ENCODE assay signal across 21 mouse cellular contexts in the genomic region with DNA sequence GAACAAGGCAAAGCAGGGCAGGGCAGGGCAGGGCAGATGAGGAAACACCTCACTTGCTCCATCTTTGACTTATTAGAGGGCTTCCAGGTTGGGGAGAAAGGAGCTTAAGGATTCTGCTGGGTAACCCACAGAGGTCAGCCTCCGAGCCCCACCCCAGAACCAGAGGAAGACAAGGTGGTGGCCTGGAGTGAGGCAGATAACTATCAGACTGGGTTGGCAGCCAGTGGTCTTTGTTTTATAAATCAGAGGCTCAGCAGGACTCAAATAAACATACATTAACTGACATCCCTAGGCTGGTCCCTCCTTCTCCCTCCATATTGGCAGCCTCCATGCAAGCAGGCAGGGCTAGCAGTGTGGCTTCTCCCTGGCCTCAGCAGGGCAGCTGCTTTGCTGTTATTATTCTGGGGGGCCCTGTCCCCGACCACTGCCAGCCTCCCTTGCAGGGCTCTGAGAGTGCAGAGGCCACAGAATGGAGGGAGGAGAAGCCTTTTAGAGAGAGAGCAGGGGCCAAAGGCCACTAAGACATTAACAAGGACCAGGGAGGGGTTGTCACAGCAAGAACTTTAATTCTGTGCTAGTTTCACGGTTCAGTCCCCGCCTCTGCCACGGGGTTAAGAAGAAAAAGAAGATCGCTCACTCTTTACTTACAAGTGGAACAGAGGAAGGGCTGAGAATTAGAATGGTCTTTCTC. TPM values are rescaled to one million over a fixed set of nuclear protein-coding genes. Genes with fewer than 3 reads are reported as not detected.
DNase-seq lines count a peak whose midpoint lies in the region; ATAC-seq lines count a peak whose summit lies in the region.
"Had no signal": no experiment of that assay in that cellular context is flagged by ENCODE, and none has a peak within 500 bp of the region (broad histone marks: within the 10 kb centered on the region; RNA-seq: fewer than 3 reads in every experiment).

No protein-coding gene starts in this region.

- H3K4me3 ChIP-seq in heart, embryonic 10.5 days: no peak overlapping the region
- H3K4me3 ChIP-seq in midbrain, embryonic 10.5 days: no peak overlapping the region
- no peak overlapping the region for H3K4me3 ChIP-seq in midbrain, embryonic 14.5 days (replicated peaks; ENCODE audit: low read depth, low read length)
- H3K4me3 ChIP-seq: gastrocnemius, adult 2 months; heart, embryonic 12.5 days; limb, embryonic 15.5 days; midbrain, embryonic 15.5 days had no signal

- no peaks in the 10 kb centered on the region for H3K9me3 ChIP-seq in heart, embryonic 10.5 days
- H3K9me3 ChIP-seq in midbrain, embryonic 10.5 days (replicated peaks): no peaks in the 10 kb centered on the region
- H3K9me3 ChIP-seq in midbrain, embryonic 14.5 days (ENCODE audit: control insufficient read depth, low read length): no peaks in the 10 kb centered on the region
- H3K9me3 ChIP-seq: limb, embryonic 15.5 days; midbrain, embryonic 15.5 days had no signal

- peak overlapping the region; percentile 76; the same call in 1 of the 2 replicates for H3K27ac ChIP-seq in heart, embryonic 10.5 days
- peak overlapping the region; percentile 19; the same call in 1 of the 2 replicates for H3K27ac ChIP-seq in midbrain, embryonic 10.5 days (replicated peaks)
- no peak overlapping the region for H3K27ac ChIP-seq in midbrain, embryonic 14.5 days (replicated peaks; ENCODE audit: low read depth, low read length)
- H3K27ac ChIP-seq: gastrocnemius, adult 2 months; limb, embryonic 15.5 days; midbrain, embryonic 15.5 days; stomach, postnatal 0 days had no signal

- 40% methylated on average over 6 of the region's 6 CpGs for WGBS in heart, embryonic 10.5 days
- WGBS in midbrain, embryonic 10.5 days: 9% methylated on average over 6 of the region's 6 CpGs
- 9% methylated on average over 6 of the region's 6 CpGs for WGBS in midbrain, embryonic 14.5 days

- no peaks in the 10 kb centered on the region for H3K27me3 ChIP-seq in heart, embryonic 10.5 days (ENCODE audit: insufficient read depth, poor library complexity, severe bottlenecking)
- H3K27me3 ChIP-seq in midbrain, embryonic 10.5 days (ENCODE audit: low read depth, poor library complexity, severe bottlenecking): peaks cover 63% of the 10 kb centered on the region
- no peaks in the 10 kb centered on the region for H3K27me3 ChIP-seq in midbrain, embryonic 14.5 days (ENCODE audit: control insufficient read depth, insufficient read depth, low read length)
- H3K27me3 ChIP-seq: heart, embryonic 12.5 days; midbrain, embryonic 15.5 days had no signal

- ATAC-seq in midbrain, embryonic 14.5 days (ENCODE audit: low FRiP score, low TSS enrichment): no peak
- ATAC-seq: hindbrain, embryonic 16.5 days; intestine, embryonic 16.5 days; lung, postnatal 0 days; midbrain, embryonic 15.5 days had no signal

- H3K4me1 ChIP-seq in heart, embryonic 10.5 days: peaks cover 34% of the 10 kb centered on the region
- H3K4me1 ChIP-seq in midbrain, embryonic 10.5 days: peaks cover 22% of the 10 kb centered on the region
- no peaks in the 10 kb centered on the region for H3K4me1 ChIP-seq in midbrain, embryonic 14.5 days (ENCODE audit: control insufficient read depth, insufficient read depth, low read length)
- H3K4me1 ChIP-seq: limb, embryonic 15.5 days; midbrain, embryonic 15.5 days had no signal

- no peaks in the 10 kb centered on the region for H3K36me3 ChIP-seq in heart, embryonic 10.5 days
- H3K36me3 ChIP-seq in midbrain, embryonic 10.5 days: no peaks in the 10 kb centered on the region
- no peaks in the 10 kb centered on the region for H3K36me3 ChIP-seq in midbrain, embryonic 14.5 days (ENCODE audit: control insufficient read depth, insufficient read depth, low read length)
- H3K36me3 ChIP-seq: heart, embryonic 12.5 days; limb, embryonic 15.5 days; midbrain, embryonic 15.5 days had no signal

- no peak overlapping the region for H3K4me2 ChIP-seq in midbrain, embryonic 14.5 days (ENCODE audit: low read length)
- H3K4me2 ChIP-seq: heart, embryonic 12.5 days; limb, embryonic 15.5 days; midbrain, embryonic 15.5 days had no signal

- no peak overlapping the region for H3K9ac ChIP-seq in midbrain, embryonic 14.5 days (replicated peaks; ENCODE audit: low read length)
- H3K9ac ChIP-seq: heart, embryonic 12.5 days; limb, embryonic 15.5 days; midbrain, embryonic 15.5 days had no signal

- intact Hi-C loops in heart, postnatal 36 days (cut with DNase I): no loop called here

- no peak for DNase-seq in heart, embryonic 10.5 days (ENCODE audit: low spot score)
- DNase-seq in heart, postnatal 36 days: no peak
- peak; percentile 65 for DNase-seq in midbrain, embryonic 10.5 days (ENCODE audit: low spot score)
- no peak for DNase-seq in midbrain, embryonic 14.5 days
- peak; percentile 61 for DNase-seq in embryo, embryonic 10 days (ENCODE audit: low spot score)
- peak; percentile 5 for DNase-seq in yolk sac, embryonic 10.5 days (ENCODE audit: low spot score)
- no peak for DNase-seq in urinary bladder, postnatal 10 days (ENCODE audit: low spot score)
- DNase-seq: cerebellum, adult 9-10 months; gastrocnemius, adult 2 months; heart, postnatal 14 days; layer of hippocampus, postnatal 36 days; right cerebral cortex, adult 18-20 months had no signal

RNA-seq across cellular contexts. Expression of a gene that starts 16.5 kb away (rescaled TPM):
- 7.3 and 15.0 TPM in 2 replicates for polyA plus RNA-seq in heart, embryonic 10.5 days (2016; fragmentation: Nextera tagmentation; extraction: Ambion mirVana)
- 1 to 10 TPM; 1.4 to 4.0 TPM for total RNA-seq in heart, postnatal 36 days (2021)
- 0.59 and 0.75 TPM in 2 replicates for polyA plus RNA-seq in midbrain, embryonic 10.5 days (2016; fragmentation: Nextera tagmentation; extraction: Ambion mirVana)
- 6.7 and 7.2 TPM in 2 replicates for polyA plus RNA-seq in midbrain, embryonic 14.5 days (2014; fragmentation: Nextera tagmentation; extraction: Ambion mirVana)
- total RNA-seq: common myeloid progenitor, adult 5-6 weeks; gastrocnemius, adult 2 months; MEL had no signal

Comparison
In these comparisons a context has a peak if more than half of its experiments do, and no peak if none do; other contexts are left out.
1. DNase-seq: peak in midbrain, embryonic 10.5 days (single experiment), embryo, embryonic 10 days (single experiment) and yolk sac, embryonic 10.5 days (single experiment); none in heart, embryonic 10.5 days (single experiment), heart, postnatal 36 days (0 of 2), midbrain, embryonic 14.5 days (single experiment) and urinary bladder, postnatal 10 days (single experiment).